Mouse (Mus musculus): ENCODE measurements around the gene Spg11.

The Spg11 gene

DNA sequence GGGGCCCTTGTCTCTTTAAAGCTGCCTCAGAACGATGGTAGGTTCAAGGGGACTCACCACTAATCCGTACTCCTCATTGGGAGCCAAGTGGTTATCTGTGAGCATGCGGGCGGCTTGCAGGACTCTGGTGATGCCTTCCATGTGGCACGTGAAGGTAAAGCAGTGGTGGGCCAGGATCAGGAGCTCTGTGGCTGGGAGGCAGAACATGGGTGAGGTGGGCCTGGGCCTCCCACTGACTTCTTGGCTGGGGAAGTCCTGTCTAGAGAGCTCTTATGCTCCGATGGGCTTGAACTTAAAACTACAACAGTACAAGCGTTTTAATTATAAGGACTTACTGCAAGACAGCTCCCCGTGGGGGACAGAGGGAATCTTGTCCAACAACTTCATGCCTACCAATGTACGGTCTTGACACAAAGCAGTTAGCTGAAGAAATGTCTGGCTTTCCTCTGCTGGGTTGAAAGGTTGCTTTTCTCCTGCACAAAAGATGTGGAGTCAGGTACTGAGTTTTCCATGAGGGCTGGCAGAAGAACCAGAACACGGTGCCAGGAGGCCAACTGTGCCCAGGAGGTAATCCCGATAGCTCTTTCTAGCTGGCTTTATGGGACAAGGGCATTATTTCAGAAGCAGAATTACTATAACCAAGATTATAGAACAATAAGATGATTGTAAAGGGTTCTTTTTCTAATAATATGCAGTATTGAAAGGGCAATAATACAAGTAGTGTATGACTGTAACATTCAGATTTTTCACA is 58.6 kb downstream of the Spg11 start:
- peak; percentile 57 to 78 for DNase-seq

DNA sequence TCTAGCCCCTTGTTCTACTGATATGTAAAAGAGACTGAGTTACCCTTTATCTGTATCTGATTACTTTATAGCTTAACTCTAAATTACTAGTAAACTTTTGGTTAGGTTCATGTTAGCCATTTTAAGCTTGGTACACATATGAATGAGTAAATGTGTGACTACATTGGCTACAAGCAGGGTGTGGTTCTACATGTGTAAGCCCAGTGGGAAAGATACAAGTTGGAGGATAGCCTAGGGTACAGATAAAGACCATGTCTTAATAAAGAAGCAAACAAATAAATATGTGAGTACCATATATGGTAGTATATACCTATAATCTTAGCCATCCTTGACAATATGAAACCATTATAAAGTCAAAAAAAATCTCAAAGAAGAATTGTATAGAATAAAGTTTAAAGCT is 74.3 kb downstream of the Spg11 start:
- DNase-seq = no peak

- no peak for DNase-seq
Observed at GRCm38 (mm10) chr2:122036064-122036463, 82.1 kb downstream of the Spg11 start.

- DNase-seq = no peak
Observed at GRCm38 (mm10) chr2:122031970-122032369, 86.2 kb downstream of the Spg11 start.

DNA sequence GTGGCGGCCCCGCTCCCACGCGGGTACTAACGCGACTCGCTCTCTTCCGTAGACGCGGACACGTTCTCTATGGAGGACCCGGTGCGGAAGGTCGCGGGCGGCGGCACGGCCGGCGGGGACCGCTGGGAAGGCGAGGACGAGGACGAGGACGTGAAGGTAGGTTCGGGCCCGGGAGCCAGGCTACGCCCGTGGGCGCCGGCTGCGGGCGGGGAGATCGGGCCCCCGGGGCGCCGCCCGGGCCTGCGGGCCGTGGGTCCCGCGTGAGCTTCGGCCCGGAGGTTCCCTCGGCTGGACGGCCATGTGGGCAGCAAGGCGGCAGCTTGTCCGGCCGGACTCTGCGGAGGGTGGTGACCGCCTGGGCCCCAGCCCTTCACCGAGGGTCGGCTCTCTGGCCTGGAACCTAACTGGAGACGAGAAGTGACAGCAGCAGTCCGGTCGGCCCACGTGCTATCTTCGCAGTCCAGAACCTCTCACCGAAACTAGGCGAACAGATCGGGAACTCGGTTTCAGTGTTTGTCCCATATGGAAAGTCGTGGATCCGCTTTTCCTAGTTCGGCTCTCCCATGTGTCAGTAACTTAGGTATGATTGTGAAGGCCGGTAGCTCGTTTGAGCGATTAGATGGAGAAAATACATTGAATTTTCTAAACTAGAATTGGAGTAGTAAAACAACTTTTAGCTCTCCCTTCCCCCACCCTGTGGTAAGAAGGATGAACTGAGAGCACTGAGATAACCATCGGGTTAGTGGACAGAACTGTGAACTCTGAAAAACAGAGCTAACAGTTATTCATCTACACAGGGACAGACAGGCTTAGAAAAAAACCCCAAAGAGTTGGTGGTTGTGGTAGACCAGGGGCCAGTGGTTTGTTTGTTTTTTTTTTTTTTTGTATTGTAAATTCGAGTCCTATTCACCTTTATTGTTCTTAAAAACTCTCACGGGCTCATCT is 89.2 kb downstream of the Spg11 start:
- peak in 1 of 2 experiments; percentile 43 for DNase-seq

GRCm38 (mm10) chr2:122027862-122028755 is 90.1 kb downstream of the Spg11 start, which contains the start of gene Eif3j1:
Eif3j1 (plus strand) TSS chr2:122028546.
- DNase-seq = peak; percentile 88 to 91

GRCm38 (mm10) chr2:122027091-122027490 is 91.1 kb downstream of the Spg11 start:
- DNase-seq = peak; percentile 5 to 13

GRCm38 (mm10) chr2:122022284-122022683 is 95.9 kb downstream of the Spg11 start:
- DNase-seq = no peak

DNA sequence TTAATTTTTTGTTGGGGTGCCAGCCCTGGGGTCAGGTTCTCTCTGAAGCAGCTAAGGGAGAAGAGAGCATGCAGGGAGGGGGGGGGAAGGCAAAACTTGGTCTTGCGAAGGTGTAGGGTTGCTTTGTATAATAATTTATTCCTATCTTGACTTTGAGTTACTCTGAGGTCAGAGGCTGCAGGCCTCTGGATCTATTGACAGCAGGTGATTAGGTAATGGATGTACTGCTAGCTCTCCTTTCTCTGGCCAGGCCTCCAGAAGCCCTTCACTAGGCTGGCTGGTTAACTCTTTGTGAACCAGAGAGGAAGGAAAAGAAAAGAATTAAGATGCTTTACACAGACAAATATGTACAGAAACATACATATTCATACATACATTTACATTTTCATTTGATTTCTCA is 99.5 kb downstream of the Spg11 start:
- DNase-seq = no peak

DNA sequence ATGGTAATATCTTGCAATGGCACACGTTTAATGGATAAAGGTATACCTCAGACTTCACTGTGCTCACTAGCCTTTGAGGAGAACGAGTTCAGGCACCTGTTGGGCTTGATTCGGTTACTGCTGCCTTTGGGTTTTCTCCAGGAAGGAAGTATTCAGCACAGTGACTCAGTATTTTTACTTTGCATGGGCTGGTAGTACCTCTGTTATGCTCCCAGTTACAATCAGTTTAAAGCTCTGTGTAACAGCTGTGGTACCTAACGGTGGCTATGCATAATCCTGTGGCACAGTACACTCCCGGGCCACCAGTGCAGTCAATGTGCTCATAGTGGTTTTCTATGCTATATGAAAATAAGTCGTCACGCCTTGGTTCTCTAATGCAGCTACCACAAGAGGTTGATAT is 106.7 kb downstream of the Spg11 start:
- DNase-seq = no peak

- no peak for DNase-seq
Observed at GRCm38 (mm10) chr2:122008832-122009231, 109.4 kb downstream of the Spg11 start.
